Mouse (Mus musculus) heart, adult 18-20 months (tissue): Measurements from ENCODE around the gene Cotl1. TPM values are rescaled to one million over a fixed set of nuclear protein-coding genes. Genes with fewer than 3 reads are reported as not detected.

ENCODE experiments used
- total RNA-seq, 2 experiments: library from RNA; stranded (reverse); gene quantifications; 2 replicates each; pipeline ENCODE4 v1.2.3; 2021

Gene Cotl1
- total RNA-seq, 2 experiments from 2014 or later = 16.7 to 22.9 TPM

Other genes starting within 250 kb of the Cotl1 start
- gene Taf1c, start 235.3 kb downstream of the Cotl1 start, total RNA-seq = 1 to 10 TPM; 3.5 to 4.5 TPM
- gene Adad2, start 227.8 kb downstream of the Cotl1 start, total RNA-seq = not detected
- gene Kcng4, start 204.9 kb downstream of the Cotl1 start, total RNA-seq = under 1 TPM in 1 of 2 experiments, not detected in 1; 0.15 TPM
- gene Wfdc1, start 174.2 kb downstream of the Cotl1 start, total RNA-seq = 10 to 100 TPM; 26.5 to 28.0 TPM
- under 1 TPM; 0.12 to 0.21 TPM for gene Atp2c2, start 140.5 kb downstream of the Cotl1 start, total RNA-seq
- 10 to 100 TPM; 11.5 to 14.2 TPM for gene Tldc1, start 62.1 kb downstream of the Cotl1 start, total RNA-seq
- 1 to 10 TPM; 2.3 to 3.0 TPM for gene Klhl36, start 21.7 kb upstream of the Cotl1 start, total RNA-seq
- gene Usp10, start 69.8 kb upstream of the Cotl1 start, total RNA-seq = 10 to 100 TPM; 45.6 to 51.4 TPM
- gene Gm20388, start 70.3 kb upstream of the Cotl1 start, total RNA-seq = 1 to 10 TPM in 1 of 2 experiments, not detected in 1; 4.0 TPM
- gene Crispld2, start 151.9 kb upstream of the Cotl1 start, total RNA-seq = 10 to 100 TPM; 25.1 to 27.1 TPM